ENCODE assay signal across 33 mouse cellular contexts in genomic region chr1:88092341-88092740, GRCm38 (mm10). TPM values are rescaled to one million over a fixed set of nuclear protein-coding genes. Genes with fewer than 3 reads are reported as not detected.
DNase-seq lines count a peak whose midpoint lies in the region; ATAC-seq lines count a peak whose summit lies in the region.
"Had no signal": no experiment of that assay in that cellular context is flagged by ENCODE, and none has a peak within 500 bp of the region (broad histone marks: within the 10 kb centered on the region; RNA-seq: fewer than 3 reads in every experiment).

No protein-coding gene starts in this region.

- no peaks in the 10 kb centered on the region for H3K36me3 ChIP-seq in liver, embryonic 11.5 days (ENCODE audit: control insufficient read depth, insufficient read depth, low read length)
- H3K36me3 ChIP-seq: embryonic facial prominence, embryonic 12.5 days; embryonic facial prominence, embryonic 15.5 days; heart, embryonic 12.5 days; heart, embryonic 15.5 days had no signal

- H3K4me2 ChIP-seq in liver, embryonic 11.5 days: no peak overlapping the region
- H3K4me2 ChIP-seq: embryonic facial prominence, embryonic 12.5 days; embryonic facial prominence, embryonic 15.5 days; heart, embryonic 12.5 days; heart, embryonic 15.5 days; hindbrain, embryonic 14.5 days had no signal

- ATAC-seq in liver, embryonic 11.5 days (replicated peaks; ENCODE audit: low FRiP score): no peak
- peak; percentile 45 for ATAC-seq in granulocyte monocyte progenitor cell, adult 5-6 weeks (replicated peaks; ENCODE audit: poor library complexity, severe bottlenecking)
- peak; percentile 53 for ATAC-seq in megakaryocyte progenitor cell, adult 5-6 weeks (replicated peaks; ENCODE audit: poor library complexity)
- ATAC-seq: CD4-positive, CD25-positive, alpha-beta regulatory T cell, adult 4 months; forebrain, embryonic 14.5 days; hindbrain, postnatal 0 days; inflammation-experienced regulatory T-cells, adult 6 months had no signal

- no peak overlapping the region for H3K4me3 ChIP-seq in liver, embryonic 11.5 days (ENCODE audit: low read depth, low read length)
- H3K4me3 ChIP-seq: embryonic facial prominence, embryonic 12.5 days; embryonic facial prominence, embryonic 15.5 days; heart, embryonic 12.5 days; heart, embryonic 15.5 days had no signal

- H3K9ac ChIP-seq in liver, embryonic 11.5 days (ENCODE audit: low read depth, low read length): no peak overlapping the region
- H3K9ac ChIP-seq: embryonic facial prominence, embryonic 12.5 days; embryonic facial prominence, embryonic 15.5 days; heart, embryonic 12.5 days; heart, embryonic 15.5 days; hindbrain, embryonic 14.5 days had no signal

- DNase-seq in liver: peak; percentile 10
- no peak for DNase-seq in liver, embryonic 11.5 days (ENCODE audit: low spot score)
- peak; percentile 8 for DNase-seq in 416B (ENCODE audit: low read depth)
- DNase-seq in gastrocnemius, postnatal 10 days: no peak
- DNase-seq in c-Kit-positive CD71-positive TER-119-positive erythroid progenitor cells, embryonic 14.5 days (ENCODE audit: low spot score): no peak
- DNase-seq in left cerebral cortex, postnatal 36 days (ENCODE audit: low spot score in 2 of 2): no peak
- DNase-seq: adrenal gland, adult 2 months; adrenal gland, postnatal 25 days; cerebellum, adult 11 months; cerebellum, adult 2 months; cerebellum, adult 9-11 months; cerebellum, postnatal 25 days; gastrocnemius, postnatal 36 days; heart, adult 18-20 months; heart, postnatal 10 days; heart, postnatal 4 days had no signal

- H3K27ac ChIP-seq in liver, embryonic 11.5 days (ENCODE audit: low read depth, low read length): no peak overlapping the region
- H3K27ac ChIP-seq: embryonic facial prominence, embryonic 12.5 days; embryonic facial prominence, embryonic 15.5 days; heart, embryonic 15.5 days; hindbrain, embryonic 14.5 days; hindbrain, postnatal 0 days had no signal

- no peaks in the 10 kb centered on the region for H3K4me1 ChIP-seq in liver, embryonic 11.5 days (replicated peaks; ENCODE audit: control insufficient read depth, insufficient read depth, low read length)
- H3K4me1 ChIP-seq: embryonic facial prominence, embryonic 12.5 days had no signal

- H3K27me3 ChIP-seq in liver, embryonic 11.5 days (replicated peaks; ENCODE audit: control insufficient read depth, insufficient read depth, low read length): no peaks in the 10 kb centered on the region
- H3K27me3 ChIP-seq: embryonic facial prominence, embryonic 12.5 days; embryonic facial prominence, embryonic 15.5 days; heart, embryonic 12.5 days; heart, embryonic 15.5 days had no signal

- no peaks in the 10 kb centered on the region for H3K9me3 ChIP-seq in liver, embryonic 11.5 days (ENCODE audit: control insufficient read depth, low read length)
- H3K9me3 ChIP-seq: embryonic facial prominence, embryonic 12.5 days; embryonic facial prominence, embryonic 15.5 days; heart, embryonic 12.5 days; heart, embryonic 15.5 days had no signal

- intact Hi-C loops in left cerebral cortex, postnatal 36 days (cut with DNase I): no loop called here

RNA-seq across cellular contexts. Expression of gene Ugt1a7c, which starts 2.5 kb away (rescaled TPM):
- 1.6 and 2.8 TPM in 2 replicates for polyA plus RNA-seq in liver, embryonic 11.5 days (2014; fragmentation: Nextera tagmentation; extraction: Ambion mirVana)
- total RNA-seq in granulocyte monocyte progenitor cell, adult 5-6 weeks (2014; fragmentation: Nextera tagmentation): 25.2 and 25.5 TPM in 2 replicates
- total RNA-seq in granulocyte monocyte progenitor cell, adult 5-6 weeks (2017): 49.7 and 55.1 TPM in 2 replicates
- total RNA-seq in megakaryocyte progenitor cell, adult 5-6 weeks (2015): 24.0 and 29.5 TPM in 2 replicates
- 37.6 and 47.2 TPM in 2 replicates for total RNA-seq in megakaryocyte progenitor cell, adult 5-6 weeks (2017)
- 1 to 10 TPM; 1.1 to 1.6 TPM for total RNA-seq in gastrocnemius, postnatal 10 days (2021)
- total RNA-seq in left cerebral cortex, postnatal 36 days (2021): under 1 TPM; 0.44 to 0.82 TPM
- total RNA-seq: MEL had no signal
- polyA plus RNA-seq: C2C12 had no signal

RNA-seq across cellular contexts. Expression of gene Ugt1a8, which starts 4.7 kb away (rescaled TPM):
- not detected in 2 replicates for polyA plus RNA-seq in liver, embryonic 11.5 days (2014; fragmentation: Nextera tagmentation; extraction: Ambion mirVana)
- total RNA-seq in granulocyte monocyte progenitor cell, adult 5-6 weeks (2014; fragmentation: Nextera tagmentation): not detected in 2 replicates
- not detected in 2 replicates for total RNA-seq in granulocyte monocyte progenitor cell, adult 5-6 weeks (2017)
- not detected in 2 replicates for total RNA-seq in megakaryocyte progenitor cell, adult 5-6 weeks (2015)
- total RNA-seq in megakaryocyte progenitor cell, adult 5-6 weeks (2017): not detected in 2 replicates
- total RNA-seq in gastrocnemius, postnatal 10 days (2021): not detected
- not detected for total RNA-seq in left cerebral cortex, postnatal 36 days (2021)
- total RNA-seq: adrenal gland, adult 2 months; adrenal gland, postnatal 25 days; common myeloid progenitor, adult 5-6 weeks; gastrocnemius, adult 8-10 months; gastrocnemius, postnatal 36 days; heart, adult 18-20 months; heart, postnatal 10 days; heart, postnatal 4 days; hindbrain, postnatal 0 days; MEL had no signal
- polyA plus RNA-seq: adrenal gland, adult 2 months; C2C12; CD4-positive, CD25-positive, alpha-beta regulatory T cell, adult 4 months; cerebellum, adult 2 months; embryonic facial prominence, embryonic 12.5 days; embryonic facial prominence, embryonic 15.5 days; forebrain, embryonic 11.5 days; forebrain, embryonic 14.5 days; heart, embryonic 12.5 days; heart, embryonic 15.5 days; hindbrain, embryonic 11.5 days; hindbrain, embryonic 14.5 days; hindbrain, postnatal 0 days had no signal

RNA-seq across cellular contexts. Expression of gene Ugt1a6b, which starts 10.7 kb away (rescaled TPM):
- polyA plus RNA-seq in liver, embryonic 11.5 days (2014; fragmentation: Nextera tagmentation; extraction: Ambion mirVana): 0.11 and 0.31 TPM in 2 replicates
- 0.88 and 1.3 TPM in 2 replicates for total RNA-seq in granulocyte monocyte progenitor cell, adult 5-6 weeks (2014; fragmentation: Nextera tagmentation)
- 1.5 and 1.6 TPM in 2 replicates for total RNA-seq in granulocyte monocyte progenitor cell, adult 5-6 weeks (2017)
- total RNA-seq in megakaryocyte progenitor cell, adult 5-6 weeks (2015): 0.91 and 1.0 TPM in 2 replicates
- 0.87 and 1.6 TPM in 2 replicates for total RNA-seq in megakaryocyte progenitor cell, adult 5-6 weeks (2017)
- under 1 TPM; 0.81 to 0.87 TPM for total RNA-seq in gastrocnemius, postnatal 10 days (2021)
- under 1 TPM in 1 of 2 experiments, not detected in 1; 0.22 TPM for total RNA-seq in left cerebral cortex, postnatal 36 days (2021)
- total RNA-seq: MEL had no signal
- polyA plus RNA-seq: C2C12; CD4-positive, CD25-positive, alpha-beta regulatory T cell, adult 4 months; cerebellum, adult 2 months; embryonic facial prominence, embryonic 12.5 days; forebrain, embryonic 11.5 days; heart, embryonic 12.5 days; heart, embryonic 15.5 days; inflammation-experienced regulatory T-cells, adult 6 months had no signal

RNA-seq across cellular contexts. Expression of gene Ugt1a9, which starts 21.7 kb away (rescaled TPM):
- polyA plus RNA-seq in liver, embryonic 11.5 days (2014; fragmentation: Nextera tagmentation; extraction: Ambion mirVana): not detected in 2 replicates
- total RNA-seq in granulocyte monocyte progenitor cell, adult 5-6 weeks (2014; fragmentation: Nextera tagmentation): not detected in 2 replicates
- not detected in 2 replicates for total RNA-seq in granulocyte monocyte progenitor cell, adult 5-6 weeks (2017)
- total RNA-seq in megakaryocyte progenitor cell, adult 5-6 weeks (2015): not detected in 2 replicates
- not detected in 2 replicates for total RNA-seq in megakaryocyte progenitor cell, adult 5-6 weeks (2017)
- total RNA-seq in gastrocnemius, postnatal 10 days (2021): not detected
- not detected for total RNA-seq in left cerebral cortex, postnatal 36 days (2021)
- total RNA-seq: adrenal gland, postnatal 25 days; common myeloid progenitor, adult 5-6 weeks; gastrocnemius, adult 8-10 months; gastrocnemius, postnatal 36 days; heart, adult 18-20 months; heart, postnatal 10 days; heart, postnatal 4 days; hindbrain, postnatal 0 days; MEL had no signal
- polyA plus RNA-seq: adrenal gland, adult 2 months; C2C12; CD4-positive, CD25-positive, alpha-beta regulatory T cell, adult 4 months; cerebellum, adult 2 months; embryonic facial prominence, embryonic 12.5 days; embryonic facial prominence, embryonic 15.5 days; forebrain, embryonic 11.5 days; forebrain, embryonic 14.5 days; heart, embryonic 12.5 days; heart, embryonic 15.5 days; hindbrain, embryonic 11.5 days; hindbrain, embryonic 14.5 days; hindbrain, postnatal 0 days; inflammation-experienced regulatory T-cells, adult 6 months had no signal

RNA-seq across cellular contexts. Expression of gene Ugt1a10, which starts 37.2 kb away (rescaled TPM):
- polyA plus RNA-seq in liver, embryonic 11.5 days (2014; fragmentation: Nextera tagmentation; extraction: Ambion mirVana): not detected in 2 replicates
- total RNA-seq in granulocyte monocyte progenitor cell, adult 5-6 weeks (2014; fragmentation: Nextera tagmentation): not detected in 2 replicates
- total RNA-seq in granulocyte monocyte progenitor cell, adult 5-6 weeks (2017): not detected in 2 replicates
- total RNA-seq in megakaryocyte progenitor cell, adult 5-6 weeks (2015): not detected in 2 replicates
- total RNA-seq in megakaryocyte progenitor cell, adult 5-6 weeks (2017): not detected in 2 replicates
- total RNA-seq in gastrocnemius, postnatal 10 days (2021): not detected
- total RNA-seq in left cerebral cortex, postnatal 36 days (2021): not detected
- total RNA-seq: adrenal gland, adult 2 months; adrenal gland, postnatal 25 days; common myeloid progenitor, adult 5-6 weeks; gastrocnemius, adult 8-10 months; gastrocnemius, postnatal 36 days; heart, adult 18-20 months; heart, postnatal 10 days; heart, postnatal 4 days; hindbrain, postnatal 0 days; MEL had no signal
- polyA plus RNA-seq: adrenal gland, adult 2 months; C2C12; CD4-positive, CD25-positive, alpha-beta regulatory T cell, adult 4 months; cerebellum, adult 2 months; embryonic facial prominence, embryonic 12.5 days; embryonic facial prominence, embryonic 15.5 days; forebrain, embryonic 11.5 days; forebrain, embryonic 14.5 days; heart, embryonic 12.5 days; heart, embryonic 15.5 days; hindbrain, embryonic 11.5 days; hindbrain, embryonic 14.5 days; hindbrain, postnatal 0 days; inflammation-experienced regulatory T-cells, adult 6 months had no signal

Comparison
In these comparisons a context has a peak if more than half of its experiments do, and no peak if none do; other contexts are left out.
1. DNase-seq: peak in liver (single experiment) and 416B (single experiment); none in liver, embryonic 11.5 days (single experiment), gastrocnemius, postnatal 10 days (single experiment), c-Kit-positive CD71-positive TER-119-positive erythroid progenitor cells, embryonic 14.5 days (single experiment) and left cerebral cortex, postnatal 36 days (0 of 2).
2. RNA of gene Ugt1a7c, which starts 2.5 kb away (total RNA-seq): 25.2 to 55.1 TPM in granulocyte monocyte progenitor cell, adult 5-6 weeks and 24.0 to 47.2 TPM in megakaryocyte progenitor cell, adult 5-6 weeks; 1.1 to 1.6 TPM in gastrocnemius, postnatal 10 days and 0.44 to 0.82 TPM in left cerebral cortex, postnatal 36 days; every median in the first group is over 4 times any median in the second.